Mouse (Mus musculus) embryonic facial prominence, embryonic 14.5 days (tissue): ENCODE data around the gene Sfrp4. TPM values are rescaled to one million over a fixed set of nuclear protein-coding genes. Genes with fewer than 3 reads are reported as not detected.
A peak's percentile ranks its signal among the peaks of the same experiment; 100 is the strongest.
"Not testable (repeated sequence)": the region's sequence is repeated elsewhere in the genome, so short reads cannot be mapped to it uniquely, and the experiment has no call there.

ENCODE experiments used
- ATAC-seq: fragments of 200-750 bp; cut with Nextera tagmentation; 2 replicates; pipeline ENCODE4 v1.8.0; 2017; ENCODE audit warnings: low read depth, moderate number of reproducible peaks, moderate TSS enrichment
- DNase-seq: peaks from one replicate; pipeline ENCODE4 v3.0.0-alpha.2; 2015; ENCODE audit warnings: low spot score
- H3K27ac ChIP-seq: fragments of 300-500 bp; sonication (generic); replicated peaks from 2 replicates; pipeline ENCODE4 v1.5.1; 2014; ENCODE audit warnings: low read depth, mild to moderate bottlenecking, low read length, moderate library complexity
- H3K27me3 ChIP-seq: fragments of 300-500 bp; sonication (generic); replicated peaks from 2 replicates; pipeline ENCODE4 v1.6.1; 2014; ENCODE audit warnings: low read length; ENCODE audit not compliant: control insufficient read depth, insufficient read depth
- H3K36me3 ChIP-seq: fragments of 300-500 bp; sonication (generic); 2 replicates; pipeline ENCODE4 v1.6.1; 2014; ENCODE audit warnings: low read length, mixed read lengths; ENCODE audit not compliant: control insufficient read depth, insufficient read depth
- H3K4me1 ChIP-seq: fragments of 300-500 bp; sonication (generic); 2 replicates; pipeline ENCODE4 v1.6.1; 2014; ENCODE audit warnings: antibody characterized with exemption, low read length; ENCODE audit not compliant: control insufficient read depth, insufficient read depth
- H3K4me2 ChIP-seq: fragments of 300-500 bp; sonication (generic); 2 replicates; pipeline ENCODE4 v1.6.1; 2014; ENCODE audit warnings: low read depth, mild to moderate bottlenecking, low read length, moderate library complexity, mixed read lengths
- H3K4me3 ChIP-seq: fragments of 300-500 bp; sonication (generic); 2 replicates; pipeline ENCODE4 v1.5.1; 2014; ENCODE audit warnings: low read depth, mild to moderate bottlenecking, low read length
- H3K9ac ChIP-seq: fragments of 300-500 bp; sonication (generic); 2 replicates; pipeline ENCODE4 v1.6.1; 2014; ENCODE audit warnings: low read depth, mild to moderate bottlenecking, low read length, moderate library complexity, mixed read lengths
- H3K9me3 ChIP-seq: fragments of 300-500 bp; sonication (generic); 2 replicates; pipeline ENCODE4 v1.6.1; 2016; ENCODE audit warnings: low read length; ENCODE audit not compliant: control insufficient read depth
- WGBS: fragments of 180-500 bp; shearing (Covaris S2); extraction: QIAGEN DNeasy Blood & Tissue Kit; methylation state at CpG from one replicate; pipeline ENCODE4 v1.1.7; 2014; 5-methylcytosine and 5-hydroxymethylcytosine counted together
- polyA plus RNA-seq: library from polyadenylated mRNA; unstranded; fragments of >200 nt; fragmentation: Nextera tagmentation; extraction: Ambion mirVana; gene quantifications from 2 replicates; pipeline ENCODE4 v1.2.1, GENCODE M21; 2014

Gene Sfrp4
- polyA plus RNA-seq = 20.8 and 25.6 TPM in 2 replicates

DNA sequence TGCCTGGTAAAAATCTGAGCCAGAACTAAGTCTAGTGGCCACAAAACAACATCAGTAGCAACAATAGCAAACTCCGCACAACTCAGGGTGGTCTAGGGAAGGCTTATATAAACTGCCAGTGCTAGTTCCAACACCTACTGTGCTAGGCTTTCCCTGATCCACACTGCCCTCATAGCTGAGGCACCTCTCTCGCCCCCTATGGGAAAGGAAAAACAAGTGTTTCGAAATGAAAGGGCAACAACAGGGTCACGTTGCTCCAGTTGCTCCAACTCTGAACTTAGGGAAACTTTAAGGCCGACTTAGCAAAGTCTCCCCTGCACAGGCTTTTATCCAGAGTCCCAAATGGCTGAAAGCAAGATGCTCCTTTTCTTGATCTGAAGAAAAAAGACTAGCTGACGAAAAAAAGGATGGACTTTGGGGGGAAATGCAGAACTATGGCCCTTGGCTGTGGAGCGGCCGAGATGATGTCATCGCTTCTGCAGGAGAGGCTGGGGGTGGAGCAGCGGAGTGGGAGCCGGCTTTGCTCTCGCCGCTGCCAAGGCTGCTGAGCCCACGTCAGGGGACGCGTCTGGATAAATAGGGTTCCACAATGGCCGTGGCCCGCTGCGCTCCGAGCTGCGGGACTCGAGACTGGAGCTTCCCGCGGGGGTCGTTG is at the start of gene Sfrp4:
TSS of gene Sfrp4 (plus strand) at position 532 of the 655 bp plus-strand sequence.
- WGBS = 4% methylated on average over 25 of the region's 25 CpGs
- ATAC-seq (peak; percentile 71; the same call in 1 of the 2 replicates), DNase-seq (peak; percentile 80)

DNA sequence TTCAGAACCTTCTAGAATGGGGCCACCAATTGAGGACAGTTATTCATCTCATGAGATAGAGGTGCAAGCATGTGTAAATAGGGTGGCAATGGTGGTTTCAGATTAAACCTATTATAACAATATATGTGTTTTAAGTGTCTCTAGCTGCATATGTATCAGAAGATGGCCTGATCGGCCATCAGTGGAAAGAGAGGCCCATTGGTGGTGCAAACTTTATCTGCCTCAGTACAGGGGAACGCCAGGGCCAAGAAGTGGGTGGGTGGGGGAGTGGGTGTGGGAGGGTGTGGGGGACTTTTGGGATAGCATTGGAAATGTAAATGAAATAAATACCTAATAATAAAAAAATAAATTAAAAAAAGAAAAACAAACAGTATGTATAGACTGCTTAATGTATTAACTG is 48.2 kb upstream of the Sfrp4 start:
- ATAC-seq, H3K27me3 ChIP-seq, H3K9ac ChIP-seq, H3K4me1 ChIP-seq, H3K4me3 ChIP-seq, H3K4me2 ChIP-seq, H3K36me3 ChIP-seq, H3K9me3 ChIP-seq, DNase-seq, H3K27ac ChIP-seq: not testable (repeated sequence)
- 86% methylated on average over 2 of the region's 2 CpGs for WGBS

More for the DNA sequence above, at the start of gene Sfrp4:
- H3K9me3 ChIP-seq = no peaks in the 10 kb centered on the region
- H3K4me2 ChIP-seq = peak within 1 kb of the TSS; percentile 82
- peaks cover 8% of the 10 kb centered on the region for H3K27me3 ChIP-seq
- H3K27ac ChIP-seq = no peak within 1 kb of the TSS
- H3K4me1 ChIP-seq = peaks cover 6% of the 10 kb centered on the region; the same call in 1 of the 2 replicates
- H3K9ac ChIP-seq = peak within 1 kb of the TSS; percentile 64
- H3K4me3 ChIP-seq = peak within 1 kb of the TSS; percentile 44
- no peaks in the 10 kb centered on the region for H3K36me3 ChIP-seq

DNA sequence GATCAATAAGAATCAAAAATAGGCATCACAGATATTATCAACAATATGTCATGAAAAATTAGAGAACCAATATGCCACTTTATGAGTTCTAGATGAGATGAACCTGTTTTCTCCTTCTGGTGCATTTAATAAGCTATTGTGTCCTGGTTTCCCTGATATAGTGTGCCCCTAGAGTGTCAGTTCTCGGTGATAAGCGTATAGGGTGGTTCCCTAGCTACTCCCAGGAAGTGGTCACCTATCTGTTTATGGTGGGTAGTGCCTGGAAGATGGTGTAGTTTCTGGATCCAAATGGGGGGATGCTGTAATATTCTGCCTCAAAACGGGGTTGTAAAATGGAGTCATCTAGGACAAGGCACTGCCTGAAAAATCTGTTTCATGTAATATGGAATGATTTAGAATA is 47.0 kb upstream of the Sfrp4 start:
- Histone ChIP-seq H3K9me3 (no peaks in the 10 kb centered on the region), H3K27me3 (no peaks in the 10 kb centered on the region), H3K9ac (no peak overlapping the region), H3K36me3 (no peaks in the 10 kb centered on the region), H3K4me1 (no peaks in the 10 kb centered on the region), H3K4me2 (no peak overlapping the region), H3K4me3 (no peak overlapping the region), H3K27ac (no peak overlapping the region)
- DNase-seq (no peak), ATAC-seq (no peak)
- WGBS = 79% methylated on average over 3 of the region's 3 CpGs

- Histone ChIP-seq H3K4me2 (no peak overlapping the region), H3K9ac (no peak overlapping the region), H3K27ac (no peak overlapping the region; the same call in 1 of the 2 replicates), H3K27me3 (no peaks in the 10 kb centered on the region), H3K36me3 (0 out of 2 replicates have a peak, but pooled peaks cover 10% of the 10 kb centered on the region), H3K4me3 (no peak overlapping the region), H3K9me3 (no peaks in the 10 kb centered on the region), H3K4me1 (no peaks in the 10 kb centered on the region)
- DNase-seq (peak; percentile 13), ATAC-seq (no peak)
- 78% methylated on average over 3 of the region's 3 CpGs for WGBS
Measured at GRCm38 (mm10) chr13:19590996-19591759, 31.7 kb upstream of the Sfrp4 start.

DNA sequence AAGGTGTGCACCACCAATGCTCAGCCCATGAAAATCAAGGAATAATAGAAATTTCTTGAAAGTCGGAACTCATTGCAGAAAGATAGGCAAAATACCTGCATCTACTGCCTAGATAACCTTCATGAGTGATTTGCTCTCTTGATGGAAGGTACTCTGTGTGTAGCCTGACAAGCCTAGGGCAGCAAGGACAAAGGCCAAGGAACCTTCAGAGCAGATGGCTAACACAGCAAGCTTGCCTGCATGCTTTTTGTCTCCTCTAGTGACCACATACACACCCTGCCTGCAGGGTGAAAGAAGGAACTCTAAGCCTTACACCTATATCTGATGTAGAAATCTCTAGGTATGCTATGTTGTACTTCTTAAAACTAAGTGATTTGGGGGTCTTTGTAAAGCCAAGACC is 27.8 kb upstream of the Sfrp4 start:
- H3K27ac ChIP-seq = no peak overlapping the region
- WGBS = 97% methylated on average over 1 of the region's 1 CpGs
- no peak overlapping the region for H3K4me2 ChIP-seq
- H3K36me3 ChIP-seq = 0 out of 2 replicates have a peak, but pooled peaks cover 10% of the 10 kb centered on the region
- no peaks in the 10 kb centered on the region for H3K27me3 ChIP-seq
- H3K9me3 ChIP-seq = no peaks in the 10 kb centered on the region
- no peaks in the 10 kb centered on the region for H3K4me1 ChIP-seq
- no peak overlapping the region for H3K9ac ChIP-seq
- H3K4me3 ChIP-seq = no peak overlapping the region
- ATAC-seq (no peak), DNase-seq (no peak)

DNA sequence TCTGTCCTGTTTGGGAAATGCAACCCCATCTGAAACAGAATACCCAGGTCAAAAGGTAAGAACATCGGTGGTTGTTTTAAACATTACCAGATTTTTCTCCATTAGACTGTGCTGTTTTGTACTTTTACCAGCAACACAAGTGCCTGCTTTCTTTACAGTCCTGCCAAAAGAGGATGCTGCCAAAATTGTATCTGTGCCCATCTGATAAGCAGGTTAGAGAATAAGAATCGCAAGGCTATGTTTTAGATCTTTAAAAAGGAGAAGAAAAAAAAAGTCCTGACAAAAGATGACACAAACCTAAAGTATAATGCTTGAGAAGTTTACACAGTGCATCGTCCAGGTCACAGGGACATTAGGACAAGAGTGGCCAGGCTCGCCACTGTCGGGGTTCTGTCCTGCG is 23.7 kb upstream of the Sfrp4 start:
- H3K4me1 ChIP-seq = no peaks in the 10 kb centered on the region
- H3K4me3 ChIP-seq = no peak overlapping the region
- ATAC-seq (no peak), DNase-seq (peak; percentile 18)
- no peaks in the 10 kb centered on the region for H3K27me3 ChIP-seq
- H3K36me3 ChIP-seq = 0 out of 2 replicates have a peak, but pooled peaks cover 2% of the 10 kb centered on the region
- no peak overlapping the region for H3K9ac ChIP-seq
- no peak overlapping the region for H3K27ac ChIP-seq
- 68% methylated on average over 6 of the region's 6 CpGs for WGBS
- H3K4me2 ChIP-seq = no peak overlapping the region
- H3K9me3 ChIP-seq = no peaks in the 10 kb centered on the region

GRCm38 (mm10) chr13:19602531-19602930 is 20.4 kb upstream of the Sfrp4 start:
- Histone ChIP-seq H3K27me3 (no peaks in the 10 kb centered on the region), H3K27ac (no peak overlapping the region), H3K36me3 (no peaks in the 10 kb centered on the region), H3K4me1 (no peaks in the 10 kb centered on the region), H3K9me3 (no peaks in the 10 kb centered on the region), H3K4me2 (no peak overlapping the region), H3K9ac (no peak overlapping the region), H3K4me3 (no peak overlapping the region)
- 59% methylated on average over 1 of the region's 1 CpGs for WGBS
- ATAC-seq (no peak), DNase-seq (no peak)

- no peak for ATAC-seq
- Histone ChIP-seq H3K36me3 (no peaks in the 10 kb centered on the region), H3K9me3 (no peaks in the 10 kb centered on the region), H3K27me3 (no peaks in the 10 kb centered on the region), H3K4me2 (no peak overlapping the region), H3K4me3 (no peak overlapping the region), H3K4me1 (no peaks in the 10 kb centered on the region), H3K27ac (no peak overlapping the region), H3K9ac (no peak overlapping the region)
- WGBS = 82% methylated on average over 1 of the region's 1 CpGs
- DNase-seq = no peak
Measured at GRCm38 (mm10) chr13:19603719-19604118, 19.2 kb upstream of the Sfrp4 start.
